Mouse (Mus musculus): ENCODE results near the gene Ubac2. TPM values are rescaled to one million over a fixed set of nuclear protein-coding genes. Genes with fewer than 3 reads are reported as not detected.

Gene Ubac2
- total RNA-seq, 4 experiments from 2014 or later, result 32.5 to 38.1 (median 34.9) TPM

DNA sequence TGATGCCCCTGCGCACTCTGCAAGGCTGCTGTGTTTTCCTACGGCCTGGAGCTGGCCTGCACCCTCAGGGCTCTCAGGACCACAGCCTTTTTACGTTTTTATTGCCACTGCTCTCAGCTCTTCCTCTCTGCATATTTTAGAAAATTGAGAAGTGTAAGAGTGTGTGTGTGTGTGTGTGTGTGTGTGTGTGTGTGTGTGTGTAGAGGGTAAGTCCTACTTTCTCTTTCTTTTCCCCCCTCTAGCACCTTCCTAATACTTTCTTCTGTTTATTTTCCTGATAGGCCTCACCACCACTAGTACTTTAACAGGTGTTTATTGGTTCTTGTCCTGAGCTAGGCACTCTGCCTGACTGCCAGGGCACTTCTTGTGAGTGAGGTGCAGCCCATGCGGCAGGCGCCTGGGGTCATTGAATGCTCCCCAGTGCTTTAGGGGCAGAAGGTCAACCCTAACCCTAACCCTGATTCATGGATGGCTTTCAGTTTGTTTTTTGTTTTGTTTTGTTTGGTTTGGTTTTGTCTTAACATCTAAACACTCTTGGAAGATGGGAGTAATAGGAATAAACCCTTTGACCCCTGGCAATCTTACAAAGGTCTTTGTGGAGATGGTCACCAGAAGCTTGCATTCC is 16.2 kb downstream of the Ubac2 start:
- DNase-seq (ENCODE audit: low spot score in 2 of 2), result no peak

DNA sequence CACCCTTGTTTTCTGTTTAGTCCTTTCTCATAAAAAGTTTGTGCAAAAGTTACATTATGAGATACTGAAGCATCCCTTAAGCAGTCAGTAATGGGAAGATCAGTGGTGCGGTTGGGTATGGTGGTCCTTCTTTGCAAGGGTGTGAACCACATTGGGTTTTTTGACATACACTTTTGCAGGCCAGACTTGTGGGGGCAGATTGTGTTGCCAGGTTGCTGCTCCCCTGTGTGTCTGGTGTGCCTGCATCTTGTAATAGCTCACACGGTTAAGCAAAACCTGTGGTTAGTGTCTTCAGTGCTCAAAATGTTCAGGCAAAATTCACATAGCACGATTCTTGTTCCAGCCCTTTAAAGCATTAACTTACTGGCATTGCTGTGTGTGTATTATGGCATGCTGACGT is 16.9 kb downstream of the Ubac2 start:
- no peak for DNase-seq (ENCODE audit: low spot score in 2 of 2)

DNA sequence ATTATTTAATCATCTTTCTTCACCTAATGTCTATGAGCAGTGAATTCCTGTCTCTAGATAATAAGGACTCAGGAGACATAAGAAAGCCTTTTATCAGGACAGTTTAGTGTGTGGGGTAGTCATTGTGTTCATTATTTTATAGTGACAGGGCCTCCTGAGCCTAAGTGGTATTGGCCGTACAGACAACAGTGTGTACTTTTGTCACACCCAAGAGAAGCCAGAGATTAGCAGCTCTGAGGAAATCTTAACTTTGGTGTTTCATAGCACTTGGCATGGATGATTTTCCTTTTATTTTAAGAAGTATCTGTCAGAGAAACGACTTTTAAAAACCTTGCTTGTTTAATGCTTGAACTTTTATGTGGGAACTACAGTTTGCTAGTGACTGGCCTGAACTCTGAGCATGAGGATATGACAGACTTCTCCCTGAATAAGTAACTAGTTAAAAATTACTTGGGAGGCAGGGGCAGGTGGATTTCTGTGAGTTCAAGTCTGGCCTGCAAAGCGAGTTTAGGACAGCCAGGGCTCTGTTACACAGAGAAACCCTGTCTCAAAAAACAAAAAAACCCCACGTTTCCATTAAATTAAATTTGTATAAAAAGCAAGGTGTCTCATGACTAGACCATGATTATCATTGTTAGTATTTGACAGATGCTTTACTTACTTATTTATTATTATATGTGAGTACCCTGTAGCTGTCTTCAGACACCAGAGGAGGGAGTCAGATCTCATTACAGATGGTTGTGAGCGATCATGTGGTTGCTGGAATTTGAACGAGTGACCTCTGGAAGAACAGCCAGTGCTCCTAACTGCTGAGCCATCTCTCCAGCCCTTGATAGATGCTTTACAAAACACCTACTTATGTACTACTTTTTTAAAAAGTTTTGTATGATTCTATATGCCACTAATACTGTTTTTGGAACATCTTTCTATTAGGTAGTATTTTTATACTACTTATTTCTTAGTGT is 18.0 kb downstream of the Ubac2 start:
- DNase-seq (ENCODE audit: low spot score in 2 of 2), result no peak

DNA sequence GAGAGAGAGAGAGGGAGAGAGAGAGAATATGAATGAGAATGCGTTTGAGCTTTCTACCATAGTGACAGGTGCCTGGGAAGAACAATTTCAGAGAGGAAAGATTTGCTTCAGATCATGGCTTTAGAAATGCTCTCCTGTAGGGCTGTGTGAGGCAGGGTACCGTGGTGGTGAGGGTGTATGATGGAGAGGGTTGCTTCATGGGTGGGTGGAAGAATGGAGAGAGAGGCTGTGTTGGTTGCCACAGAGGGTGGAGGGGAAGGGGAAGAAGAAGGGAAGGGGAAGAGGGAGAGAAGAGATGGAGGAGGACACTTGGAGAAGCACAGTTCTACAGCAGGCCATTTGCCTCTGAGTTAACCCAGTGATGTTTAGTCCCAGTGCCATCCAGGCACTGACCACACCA is 19.4 kb downstream of the Ubac2 start:
- no peak for DNase-seq (ENCODE audit: low spot score in 2 of 2)

- DNase-seq (ENCODE audit: low spot score in 2 of 2), result no peak
These were observed 20.1 kb downstream of the Ubac2 start for GRCm38 (mm10) chr14:121898509-121898908.

GRCm38 (mm10) chr14:121899071-121899470 is 20.7 kb downstream of the Ubac2 start:
- DNase-seq (ENCODE audit: low spot score in 2 of 2), result no peak

- DNase-seq (ENCODE audit: low spot score in 2 of 2), result no peak
These were observed 23.1 kb downstream of the Ubac2 start for GRCm38 (mm10) chr14:121901511-121901910.

GRCm38 (mm10) chr14:121903381-121903876 is 25.0 kb downstream of the Ubac2 start:
- no peak for DNase-seq (ENCODE audit: low spot score in 2 of 2)

DNA sequence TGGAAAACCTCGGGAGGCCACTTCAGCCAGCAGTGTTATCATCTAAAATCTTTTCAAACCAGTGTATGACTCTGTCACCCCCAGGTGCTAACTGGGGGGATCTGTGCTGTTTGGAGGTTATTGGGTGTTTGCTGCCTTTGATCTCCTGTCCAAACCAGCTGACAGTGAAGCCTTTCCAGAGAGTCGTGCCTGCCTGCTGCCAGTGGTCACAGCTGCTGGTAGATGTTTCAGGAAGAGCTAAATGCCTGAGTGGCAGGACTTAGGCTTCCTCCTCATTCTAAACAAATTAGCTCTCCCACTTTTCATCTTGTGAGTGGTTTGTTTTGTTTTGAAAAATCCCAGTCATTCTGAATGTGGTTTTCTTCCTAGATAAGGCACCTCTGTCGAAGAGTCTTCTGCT is 26.3 kb downstream of the Ubac2 start:
- DNase-seq (ENCODE audit: low spot score in 2 of 2), result no peak

DNA sequence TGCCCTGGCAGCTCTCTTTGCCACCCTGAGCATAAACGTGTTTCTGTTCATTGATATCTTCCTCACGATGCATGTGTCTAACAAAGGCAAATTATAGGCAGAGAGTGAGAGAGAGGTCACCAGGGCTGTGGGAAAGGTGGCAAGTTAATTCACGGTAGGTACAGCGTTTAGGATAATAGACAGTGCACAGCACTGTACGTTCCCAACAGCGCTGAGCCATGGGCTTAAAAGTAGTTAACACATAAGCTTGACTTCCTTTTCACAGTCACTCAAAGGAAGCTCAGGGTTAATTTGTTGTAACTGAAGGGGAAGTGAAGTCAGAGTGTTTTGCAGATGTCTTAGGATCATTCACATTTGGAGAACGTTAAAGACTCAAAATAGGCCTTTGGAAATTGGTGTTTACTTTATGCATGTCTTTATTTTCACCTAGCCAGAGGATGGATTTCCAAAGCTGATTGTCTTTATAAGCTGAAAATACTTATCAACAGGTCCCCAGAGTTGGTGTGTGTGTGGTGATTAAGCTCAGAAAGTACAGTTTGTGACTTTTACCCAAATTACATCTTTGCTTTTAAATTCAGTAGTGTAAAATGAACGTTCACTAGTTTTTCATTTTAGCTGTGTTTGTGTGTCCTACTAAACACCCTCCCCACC is 28.0 kb downstream of the Ubac2 start:
- DNase-seq (ENCODE audit: low spot score in 2 of 2), result no peak

DNA sequence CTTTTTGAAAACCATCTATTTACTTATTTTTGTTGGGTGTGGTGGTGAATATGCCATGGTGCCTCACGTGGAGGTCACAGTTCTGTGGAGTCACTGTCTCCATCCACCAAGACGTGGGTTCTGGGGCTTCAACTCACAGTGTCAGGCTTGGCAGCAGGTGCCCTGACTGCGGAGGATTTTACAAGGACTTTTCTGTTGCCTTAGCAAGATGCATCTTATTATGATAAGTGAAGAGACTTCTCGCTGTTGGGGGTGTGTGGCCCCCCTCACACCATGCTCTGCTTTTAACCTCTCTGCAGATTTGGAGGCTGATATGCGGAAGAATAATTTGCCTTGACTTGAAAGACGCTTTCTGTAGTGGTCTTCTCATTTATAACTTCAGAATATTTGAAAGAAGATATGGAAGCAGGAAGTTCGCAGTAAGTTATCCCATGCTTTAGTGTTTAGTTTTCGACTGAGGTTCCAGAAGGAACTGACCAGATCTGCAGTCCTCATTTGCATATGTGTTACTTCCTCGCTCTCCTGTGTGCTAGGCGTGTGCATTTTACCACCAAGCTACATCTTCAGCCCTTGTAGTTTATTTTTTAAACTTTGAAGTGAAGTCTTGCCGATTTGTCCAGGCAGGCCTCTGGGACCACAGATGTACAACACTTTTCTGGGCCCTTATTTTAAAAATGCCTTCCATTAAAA is 28.7 kb downstream of the Ubac2 start:
- DNase-seq (ENCODE audit: low spot score in 2 of 2), result no peak

DNA sequence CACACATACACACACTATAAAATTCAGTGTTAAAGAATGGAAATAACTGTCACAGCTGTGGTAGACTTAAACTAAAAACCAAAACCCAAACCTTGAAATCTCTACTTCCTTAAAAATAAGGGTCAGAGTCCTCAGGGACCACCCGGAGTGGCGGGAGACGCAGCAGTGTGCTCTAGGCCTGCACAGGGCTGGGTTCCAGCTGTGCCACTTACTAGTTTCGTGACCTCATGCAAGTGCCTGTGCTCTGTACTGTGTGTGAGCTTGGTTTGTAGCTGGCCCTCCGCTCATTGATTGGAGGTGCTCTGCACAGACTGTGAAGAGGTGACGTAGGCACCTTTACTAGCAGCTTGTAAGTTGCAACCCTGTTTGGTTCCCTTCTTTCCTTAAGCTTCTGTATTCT is 31.4 kb downstream of the Ubac2 start:
- no peak for DNase-seq (ENCODE audit: low spot score in 2 of 2)

GRCm38 (mm10) chr14:121912501-121912900 is 34.1 kb downstream of the Ubac2 start:
- DNase-seq (ENCODE audit: low spot score in 2 of 2), result no peak

DNA sequence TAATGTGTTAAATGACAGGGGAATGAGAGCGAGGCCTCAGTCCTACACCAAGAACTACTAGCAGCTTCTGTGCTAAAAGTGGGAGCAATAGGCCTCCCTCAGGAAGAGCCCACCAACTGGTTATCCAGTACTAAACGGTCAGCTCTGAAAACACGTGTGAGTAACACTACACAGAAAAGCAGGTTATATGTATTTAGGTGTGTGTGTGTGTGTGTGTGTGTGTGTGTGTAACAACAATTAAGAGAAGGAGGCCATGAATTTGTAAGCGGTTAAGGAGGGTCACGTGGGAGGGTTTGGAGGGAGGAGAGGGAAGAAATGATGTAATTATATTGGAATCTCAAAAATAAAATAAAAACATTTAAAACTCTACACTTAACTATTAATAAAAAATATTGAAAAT is 36.7 kb downstream of the Ubac2 start:
- no peak for DNase-seq (ENCODE audit: low spot score in 2 of 2)

DNA sequence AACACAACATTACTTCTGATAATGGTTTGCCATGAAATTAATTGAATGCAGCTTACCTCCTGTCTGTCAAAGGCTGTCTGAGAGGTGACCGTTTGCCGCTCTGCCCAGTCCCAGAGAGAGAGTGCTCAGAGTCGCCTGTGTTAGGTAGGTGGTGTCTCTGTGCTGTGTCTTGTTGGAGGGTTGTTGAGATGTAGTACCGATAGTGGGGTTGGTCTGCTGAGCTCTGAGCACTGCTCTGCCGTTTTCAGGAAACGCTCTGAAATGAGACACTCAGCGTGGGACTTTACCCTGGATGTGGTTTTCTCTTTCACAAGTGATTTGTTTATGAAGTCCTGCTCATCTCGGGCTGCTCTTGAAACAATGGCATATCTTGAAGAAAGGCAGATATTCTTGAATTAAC is 37.2 kb downstream of the Ubac2 start, which contains the start of gene Gpr18:
Gpr18 (minus strand) TSS at position 161 of the 400 bp plus-strand sequence.
- DNase-seq (ENCODE audit: low spot score in 2 of 2), result no peak

DNA sequence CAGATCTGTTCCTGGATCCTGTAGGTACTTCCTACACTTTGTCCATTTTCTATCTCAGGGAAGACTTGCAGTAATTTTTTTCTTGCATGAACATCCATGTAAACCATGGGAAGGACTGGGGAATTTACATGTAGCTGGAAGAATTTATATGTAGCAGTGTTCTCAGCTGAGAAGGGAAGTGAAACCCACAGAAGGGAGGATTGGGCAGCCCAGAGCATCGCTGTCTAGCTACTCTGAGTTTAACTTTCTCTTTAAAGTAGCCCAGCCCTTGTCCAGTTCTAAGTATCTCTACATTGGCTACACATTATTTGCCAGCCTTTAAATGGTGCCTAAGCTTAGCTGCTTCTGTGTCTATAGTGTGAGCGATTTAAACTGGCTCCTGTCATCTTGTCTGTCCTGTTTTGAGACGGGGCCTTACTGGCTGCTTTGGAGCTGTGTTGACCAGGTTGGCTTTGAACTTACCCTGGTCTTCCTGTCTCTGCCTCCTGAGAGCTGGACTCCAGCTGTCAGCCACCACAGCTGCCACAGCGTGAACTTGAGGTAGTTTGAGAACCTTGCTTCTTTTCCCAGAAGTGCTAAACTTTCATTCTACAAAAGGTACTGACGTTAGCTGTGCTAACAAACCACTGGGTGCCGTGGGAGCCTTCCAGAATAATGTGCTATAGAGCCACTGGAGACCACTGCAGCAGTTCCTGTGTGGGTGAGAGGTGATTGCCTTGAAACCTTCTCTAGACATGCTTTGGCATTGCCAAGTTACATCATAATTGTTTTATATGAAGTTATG is 38.1 kb downstream of the Ubac2 start:
- DNase-seq (ENCODE audit: low spot score in 2 of 2), result no peak

- DNase-seq (ENCODE audit: low spot score in 2 of 2), result peak in 1 of 2 experiments; percentile 0
These were observed 39.8 kb downstream of the Ubac2 start for GRCm38 (mm10) chr14:121918266-121918665.

GRCm38 (mm10) chr14:121919752-121920151 is 41.3 kb downstream of the Ubac2 start:
- peak in 1 of 2 experiments; percentile 2 for DNase-seq (ENCODE audit: low spot score in 2 of 2)

- DNase-seq (ENCODE audit: low spot score in 2 of 2), result peak in 1 of 2 experiments; percentile 4
These were observed 42.2 kb downstream of the Ubac2 start for GRCm38 (mm10) chr14:121920511-121921124.

DNA sequence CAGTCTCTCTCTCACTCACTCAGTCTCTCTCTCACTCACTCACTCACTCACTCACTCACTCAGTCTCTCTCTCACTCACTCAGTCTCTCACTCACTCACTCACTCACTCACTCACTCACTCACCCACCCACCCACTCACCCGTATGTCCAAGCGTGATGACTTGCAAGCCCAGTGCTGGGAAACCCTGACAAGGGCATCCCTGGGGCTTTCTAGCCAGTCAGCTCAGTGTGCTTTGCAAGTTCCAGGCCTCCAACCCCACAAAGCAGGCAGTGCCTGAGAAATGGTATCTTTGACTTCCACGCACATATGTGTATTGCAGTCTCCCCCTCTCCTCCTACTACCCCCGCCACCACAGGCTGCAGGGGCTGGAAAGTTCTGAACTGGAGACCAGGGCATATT is 43.6 kb downstream of the Ubac2 start:
- peak in 1 of 2 experiments; percentile 1 for DNase-seq (ENCODE audit: low spot score in 2 of 2)
